Mouse (Mus musculus) cerebellum, adult 2 months (tissue): ENCODE results near the gene Gm13285. TPM values are rescaled to one million over a fixed set of nuclear protein-coding genes. Genes with fewer than 3 reads are reported as not detected.
"Not testable (repeated sequence)": the region's sequence is repeated elsewhere in the genome, so short reads cannot be mapped to it uniquely, and the experiment has no call there.

Experiments used
- DNase-seq, 2 experiments: peaks; one replicate each; pipeline ENCODE4 v3.0.0; 2021
- H3K27ac ChIP-seq: fragments of 200-500 bp; 2 replicates; pipeline ENCODE4 v1.5.1; 2012; ENCODE audit warnings: low read length, control low read depth, inconsistent platforms; ENCODE audit not compliant: insufficient read depth
- H3K27me3 ChIP-seq: fragments of 200-500 bp; 2 replicates; pipeline ENCODE4 v1.6.1; 2012; ENCODE audit warnings: inconsistent platforms, mild to moderate bottlenecking, low read length, moderate library complexity; ENCODE audit not compliant: control insufficient read depth, insufficient read depth
- H3K4me1 ChIP-seq: fragments of 200-500 bp; 2 replicates; pipeline ENCODE4 v1.6.1; 2011; ENCODE audit warnings: low read length; ENCODE audit not compliant: control insufficient read depth, insufficient read depth
- H3K4me3 ChIP-seq: fragments of 200-500 bp; replicated peaks from 2 replicates; pipeline ENCODE3; 2011; ENCODE audit warnings: mild to moderate bottlenecking, low read depth, low read length, control low read depth; ENCODE audit not compliant: insufficient read depth
- CTCF ChIP-seq: fragments of 200-500 bp; IDR thresholded peaks from 2 replicates; pipeline ENCODE4 v1.5.1; 2011; ENCODE audit warnings: low read depth, mild to moderate bottlenecking, control low read depth, low read length, moderate library complexity, borderline replicate concordance; ENCODE audit not compliant: insufficient read depth
- POLR2A ChIP-seq: fragments of 200-500 bp; IDR thresholded peaks from 2 replicates; pipeline ENCODE4 v1.6.1; 2011; ENCODE audit warnings: low read length, control low read depth, borderline replicate concordance; ENCODE audit not compliant: insufficient read depth
- WGBS: fragments of 180-500 bp; shearing (Covaris S2); methylation state at CpG from one replicate; pipeline ENCODE4 v1.1.7; 2018; 5-methylcytosine and 5-hydroxymethylcytosine counted together
- polyA plus RNA-seq: library from polyadenylated mRNA; depleted of rRNA; stranded (reverse); fragments of >200 nt; gene quantifications from 2 replicates; pipeline ENCODE4 v1.2.3, GENCODE M21; 2012; rRNA removed

The Gm13285 gene
- polyA plus RNA-seq, 1 experiment, result not detected

DNA sequence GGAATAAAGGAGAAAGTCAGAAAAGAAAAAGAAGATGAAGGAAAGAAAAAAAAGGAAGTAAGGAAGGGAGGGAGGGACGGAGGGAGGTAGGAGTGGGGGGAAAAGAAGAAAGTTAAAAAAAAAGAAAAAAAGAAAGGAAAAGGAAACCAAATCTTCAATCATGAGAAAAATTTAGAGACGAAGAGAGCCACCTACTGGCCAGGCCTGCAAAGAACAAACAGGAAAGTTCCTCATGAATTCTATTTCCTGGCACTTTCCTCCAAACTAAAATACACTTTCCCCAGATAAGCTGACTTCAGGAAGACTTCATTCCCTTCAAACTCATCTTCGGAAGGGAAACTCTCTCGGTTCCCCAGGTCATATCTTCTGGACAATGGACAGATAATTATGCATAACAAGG, 31.1 kb downstream of the Gm13285 start:
- 17% methylated on average over 4 of the region's 4 CpGs for WGBS
- no peak for DNase-seq
- H3K4me3 ChIP-seq, result no peak overlapping the region
- H3K27me3 ChIP-seq, result no peaks in the 10 kb centered on the region
- no peaks in the 10 kb centered on the region for H3K4me1 ChIP-seq
- H3K27ac ChIP-seq, result no peak overlapping the region
- no peak for TF ChIP-seq POLR2A
- peak; percentile 25; the same call in 1 of the 2 replicates for TF ChIP-seq CTCF

DNA sequence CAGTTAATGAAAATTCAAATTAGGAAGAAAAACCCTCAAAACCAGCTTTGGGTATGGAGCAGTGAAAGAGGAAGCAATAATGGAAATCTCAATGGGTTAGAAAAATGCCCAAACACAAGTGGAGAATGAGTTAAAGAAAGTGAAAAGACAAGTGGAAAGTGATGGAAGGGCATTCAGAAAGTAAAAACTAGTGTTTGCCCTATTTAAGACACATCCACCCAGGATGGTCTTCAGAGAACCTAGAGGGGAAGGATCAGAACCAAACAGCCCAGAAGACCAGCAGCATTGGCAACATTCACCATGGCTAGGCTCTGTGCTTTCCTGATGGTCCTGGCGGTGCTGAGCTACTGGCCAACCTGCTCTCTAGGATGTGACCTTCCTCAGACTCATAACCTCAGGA, 35.8 kb downstream of the Gm13285 start, which contains the start of gene Ifna5:
Gene Ifna5, plus strand, starts transcription at position 301 of the 400 bp plus-strand sequence.
- 96% methylated on average over 1 of the region's 1 CpGs for WGBS
- H3K4me3 ChIP-seq, H3K27ac ChIP-seq, H3K4me1 ChIP-seq, DNase-seq, H3K27me3 ChIP-seq: not testable (repeated sequence)

DNA sequence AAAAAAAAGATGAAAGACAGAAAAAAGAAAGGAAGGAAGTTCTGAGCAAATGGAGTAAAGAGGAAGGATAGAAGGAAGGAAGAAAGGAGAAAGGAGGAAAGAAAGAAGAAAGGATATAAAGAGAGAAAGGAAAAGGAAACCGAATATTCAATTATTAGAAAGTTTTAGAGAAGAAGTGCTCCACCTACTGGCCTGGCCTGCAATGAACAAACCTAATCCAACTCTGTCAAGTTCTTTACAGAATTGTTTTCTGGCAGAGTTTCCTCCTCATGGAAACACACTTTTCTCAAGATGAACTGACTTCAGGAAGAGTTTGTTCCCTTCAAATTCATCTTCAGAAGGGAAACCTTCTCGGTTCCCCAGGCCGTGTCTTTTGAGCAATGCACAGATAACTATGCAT, 39.4 kb downstream of the Gm13285 start:
- H3K27ac ChIP-seq, result no peak overlapping the region
- no peak overlapping the region for H3K4me3 ChIP-seq
- H3K27me3 ChIP-seq, result no peaks in the 10 kb centered on the region
- TF ChIP-seq POLR2A, result no peak
- no peak for TF ChIP-seq CTCF
- no peak for DNase-seq
- WGBS, result 27% methylated on average over 3 of the region's 3 CpGs
- H3K4me1 ChIP-seq, result no peaks in the 10 kb centered on the region

DNA sequence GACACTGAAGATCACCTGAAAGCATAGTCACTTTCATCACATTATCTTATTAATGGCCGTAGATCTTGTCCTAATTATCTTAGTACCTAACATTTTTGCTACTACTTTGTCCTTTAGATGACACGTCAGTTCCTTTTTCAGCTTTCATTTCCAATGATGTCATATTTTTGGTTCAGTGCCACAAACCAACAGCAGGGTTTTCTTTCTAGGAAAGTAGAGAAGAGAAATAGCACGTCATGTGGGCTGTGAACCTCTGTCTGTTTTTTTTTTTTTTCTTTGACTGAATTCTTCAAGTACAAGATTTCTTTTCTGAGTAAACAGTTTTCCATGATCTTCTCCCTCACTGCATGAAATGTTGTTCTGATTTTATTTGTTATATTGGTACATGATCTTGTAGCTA, 40.6 kb downstream of the Gm13285 start:
- no peaks in the 10 kb centered on the region for H3K4me1 ChIP-seq
- no peaks in the 10 kb centered on the region for H3K27me3 ChIP-seq
- TF ChIP-seq CTCF (no peak), POLR2A (no peak)
- 48% methylated on average over 3 of the region's 3 CpGs for WGBS
- H3K4me3 ChIP-seq, result no peak overlapping the region
- H3K27ac ChIP-seq, result no peak overlapping the region
- DNase-seq, result no peak

DNA sequence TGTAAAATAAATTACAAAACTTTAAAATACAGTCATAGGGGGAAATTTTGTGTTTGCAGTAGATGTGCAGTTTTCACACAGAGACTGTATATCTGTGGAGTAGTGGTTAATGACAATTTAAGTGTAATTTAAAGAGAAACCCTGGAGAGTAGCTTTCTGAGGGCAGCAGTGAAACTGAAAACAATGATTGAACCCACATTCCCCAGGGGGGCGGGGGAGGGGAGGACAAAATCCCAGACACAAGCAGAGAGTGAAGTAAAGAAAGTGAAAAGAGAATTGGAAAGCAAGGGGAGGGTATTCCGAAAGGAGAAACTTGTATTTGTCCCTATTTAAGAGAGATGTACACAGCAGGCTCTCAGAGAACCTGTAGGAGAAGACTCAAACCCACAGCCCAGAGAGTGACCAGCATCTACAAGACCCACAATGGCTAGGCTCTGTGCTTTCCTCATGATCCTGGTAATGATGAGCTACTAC, 42.0 kb downstream of the Gm13285 start, which contains the start of gene Ifna4:
Gene Ifna4, plus strand, starts transcription at position 424 of the 474 bp plus-strand sequence.
- no peaks in the 10 kb centered on the region for H3K4me1 ChIP-seq
- DNase-seq, result no peak
- WGBS, result 37% methylated on average over 2 of the region's 2 CpGs
- no peaks in the 10 kb centered on the region for H3K27me3 ChIP-seq
- H3K4me3 ChIP-seq, result no peak within 1 kb of the TSS
- TF ChIP-seq CTCF (no peak), POLR2A (no peak)
- no peak within 1 kb of the TSS for H3K27ac ChIP-seq

DNA sequence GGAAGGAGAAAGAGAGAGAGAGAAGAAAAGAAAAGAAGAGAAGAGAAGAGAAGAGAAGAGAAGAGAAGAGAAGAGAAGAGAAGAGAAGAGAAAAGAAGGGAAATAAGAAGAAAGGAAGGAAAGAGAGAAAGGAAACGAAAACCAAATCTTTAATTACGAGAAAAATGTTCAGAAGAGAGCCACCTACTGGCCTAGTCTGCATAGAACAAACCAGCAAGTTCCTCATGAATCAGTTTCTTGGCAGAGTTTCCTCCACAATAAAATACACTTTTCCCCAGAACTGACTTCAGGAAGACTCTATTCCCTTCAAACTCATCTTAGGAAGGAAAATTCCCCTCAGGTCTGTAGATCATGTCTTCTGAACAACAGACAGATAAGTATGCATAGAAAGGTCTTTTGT, 45.9 kb downstream of the Gm13285 start:
- no peaks in the 10 kb centered on the region for H3K27me3 ChIP-seq
- DNase-seq, result no peak
- no peaks in the 10 kb centered on the region for H3K4me1 ChIP-seq
- H3K27ac ChIP-seq, result no peak overlapping the region
- WGBS, result 47% methylated on average over 2 of the region's 2 CpGs
- TF ChIP-seq CTCF (no peak), POLR2A (no peak)
- no peak overlapping the region for H3K4me3 ChIP-seq

DNA sequence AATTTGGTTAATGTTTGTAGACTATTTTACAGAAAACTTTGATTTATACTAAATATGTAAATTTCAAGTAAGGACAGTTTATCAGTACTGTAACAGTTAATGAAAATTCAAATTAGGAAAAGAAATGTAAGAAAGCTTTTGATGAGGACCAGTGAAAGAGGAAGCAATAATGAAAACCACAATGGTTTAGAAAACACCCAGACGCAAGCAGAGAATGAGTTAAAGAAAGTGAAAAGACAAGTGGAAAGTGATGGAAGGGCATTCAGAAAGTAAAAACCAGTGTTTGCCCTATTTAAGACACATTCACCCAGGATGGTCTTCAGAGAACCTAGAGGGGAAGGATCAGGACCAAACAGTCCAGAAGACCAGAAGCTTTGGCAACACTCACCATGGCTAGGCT, 50.2 kb downstream of the Gm13285 start, which contains the start of gene Ifna1:
Gene Ifna1, plus strand, starts transcription at position 390 of the 400 bp plus-strand sequence.
- Histone ChIP-seq H3K4me1 (no peaks in the 10 kb centered on the region), H3K4me3 (no peak within 1 kb of the TSS), H3K27ac (no peak within 1 kb of the TSS), H3K27me3 (no peaks in the 10 kb centered on the region)
- TF ChIP-seq CTCF, result no peak
- TF ChIP-seq POLR2A, result no peak
- DNase-seq, result no peak
- WGBS, result 91% methylated on average over 1 of the region's 1 CpGs

Other genes starting within 250 kb of the Gm13285 start
- gene Ifna15, start 241.4 kb upstream of the Gm13285 start, polyA plus RNA-seq, result not detected in 2 replicates
- not detected in 2 replicates for gene Ifna14, start 227.9 kb upstream of the Gm13285 start, polyA plus RNA-seq
- not detected in 2 replicates for gene Ifna9, start 207.3 kb upstream of the Gm13285 start, polyA plus RNA-seq
- not detected in 2 replicates for gene Ifna12, start 196.3 kb upstream of the Gm13285 start, polyA plus RNA-seq
- not detected in 2 replicates for gene C87499, start 165.3 kb upstream of the Gm13285 start, polyA plus RNA-seq
- not detected in 2 replicates for gene Ifna13, start 155.2 kb upstream of the Gm13285 start, polyA plus RNA-seq
- not detected in 2 replicates for gene Ifna16, start 122.7 kb upstream of the Gm13285 start, polyA plus RNA-seq
- gene Ifna2, start 115.8 kb upstream of the Gm13285 start, polyA plus RNA-seq, result not detected in 2 replicates
- gene Ifnab, start 108.3 kb upstream of the Gm13285 start, polyA plus RNA-seq, result not detected in 2 replicates
- 0.59 and 1.2 TPM in 2 replicates for gene Gm26566, start 77.9 kb upstream of the Gm13285 start, polyA plus RNA-seq
- 43.6 and 44.7 TPM in 2 replicates for gene Klhl9, start 77.2 kb upstream of the Gm13285 start, polyA plus RNA-seq
- not detected in 2 replicates for gene Gm13271, start 44.8 kb upstream of the Gm13285 start, polyA plus RNA-seq
- gene Gm13283, start 39.5 kb upstream of the Gm13285 start, polyA plus RNA-seq, result not detected in 2 replicates
- gene Gm13290, start 25.8 kb upstream of the Gm13285 start, polyA plus RNA-seq, result not detected in 2 replicates
- gene Gm13289, start 22.7 kb upstream of the Gm13285 start, polyA plus RNA-seq, result not detected in 2 replicates
- not detected in 2 replicates for gene Gm13272, start 19.8 kb upstream of the Gm13285 start, polyA plus RNA-seq
- gene Ifnz, start 17.5 kb upstream of the Gm13285 start, polyA plus RNA-seq, result not detected in 2 replicates
- not detected in 2 replicates for gene Gm13276, start 14.0 kb upstream of the Gm13285 start, polyA plus RNA-seq
- gene Gm13277, start 11.0 kb upstream of the Gm13285 start, polyA plus RNA-seq, result not detected in 2 replicates
- gene Gm13278, start 8.1 kb upstream of the Gm13285 start, polyA plus RNA-seq, result not detected in 2 replicates
- not detected in 2 replicates for gene Gm13275, start 5.2 kb upstream of the Gm13285 start, polyA plus RNA-seq
- not detected in 2 replicates for gene Gm13279, start 2.3 kb upstream of the Gm13285 start, polyA plus RNA-seq
- not detected in 2 replicates for gene Gm13287, start 3.6 kb downstream of the Gm13285 start, polyA plus RNA-seq
- gene Gm13288, start 5.9 kb downstream of the Gm13285 start, polyA plus RNA-seq, result not detected in 2 replicates
- gene Ifna7, start 16.6 kb downstream of the Gm13285 start, polyA plus RNA-seq, result not detected in 2 replicates
- gene Ifna11, start 20.3 kb downstream of the Gm13285 start, polyA plus RNA-seq, result not detected in 2 replicates
- not detected in 2 replicates for gene Ifna6, start 27.8 kb downstream of the Gm13285 start, polyA plus RNA-seq
- not detected in 2 replicates for gene Ifna5, start 35.9 kb downstream of the Gm13285 start, polyA plus RNA-seq
- gene Ifna4, start 42.2 kb downstream of the Gm13285 start, polyA plus RNA-seq, result not detected in 2 replicates
- gene Ifna1, start 50.4 kb downstream of the Gm13285 start, polyA plus RNA-seq, result not detected in 2 replicates
- not detected in 2 replicates for gene Ifne, start 80.5 kb downstream of the Gm13285 start, polyA plus RNA-seq